Mouse (Mus musculus) right cerebral cortex, postnatal 10 days (tissue): Measurements from ENCODE around the gene Scaf1.

ENCODE experiments used
- DNase-seq, 2 experiments: peaks; one replicate each; pipeline ENCODE4 v3.0.0; 2021; ENCODE audit warnings: low spot score in 2 of 2

The Scaf1 gene

GRCm38 (mm10) chr7:44985595-44986191 is 30.5 kb downstream of the Scaf1 start:
- peak; percentile 83 for DNase-seq

- DNase-seq: no peak
Observed at GRCm38 (mm10) chr7:44984833-44985164, 31.4 kb downstream of the Scaf1 start.

GRCm38 (mm10) chr7:44983944-44984832 is 32.0 kb downstream of the Scaf1 start:
- no peak for DNase-seq

- peak; percentile 80 to 87 for DNase-seq
Observed at GRCm38 (mm10) chr7:44983085-44983484, 33.1 kb downstream of the Scaf1 start.

GRCm38 (mm10) chr7:44981539-44981938 is 34.6 kb downstream of the Scaf1 start:
- DNase-seq: no peak

GRCm38 (mm10) chr7:44978300-44978699 is 37.9 kb downstream of the Scaf1 start:
- no peak for DNase-seq

- no peak for DNase-seq
Observed at GRCm38 (mm10) chr7:44975117-44975419, 41.1 kb downstream of the Scaf1 start.

- DNase-seq: peak; percentile 94 to 96
Observed at GRCm38 (mm10) chr7:44974383-44975116, 41.6 kb downstream of the Scaf1 start, which contains the start of gene Cpt1c. Gene Cpt1c (minus strand): TSS chr7:44974851.

GRCm38 (mm10) chr7:44973415-44974130 is 42.6 kb downstream of the Scaf1 start:
- DNase-seq: no peak

- DNase-seq: no peak
Observed at GRCm38 (mm10) chr7:44971142-44971541, 45.0 kb downstream of the Scaf1 start.

- peak; percentile 92 to 95 for DNase-seq
Observed at GRCm38 (mm10) chr7:44970231-44970691, 45.9 kb downstream of the Scaf1 start.

- no peak for DNase-seq
Observed at GRCm38 (mm10) chr7:44966638-44967037, 49.5 kb downstream of the Scaf1 start.

GRCm38 (mm10) chr7:44965975-44966374 is 50.2 kb downstream of the Scaf1 start:
- DNase-seq: no peak

GRCm38 (mm10) chr7:44964990-44965389 is 51.2 kb downstream of the Scaf1 start:
- DNase-seq: peak in 1 of 2 experiments; percentile 19

GRCm38 (mm10) chr7:44962831-44963230 is 53.3 kb downstream of the Scaf1 start:
- DNase-seq: no peak

GRCm38 (mm10) chr7:44962337-44962736 is 53.8 kb downstream of the Scaf1 start:
- DNase-seq: no peak

GRCm38 (mm10) chr7:44960512-44960910 is 55.7 kb downstream of the Scaf1 start:
- DNase-seq: peak; percentile 24 to 32

GRCm38 (mm10) chr7:44959874-44960511 is 56.2 kb downstream of the Scaf1 start:
- peak; percentile 25 for DNase-seq

- DNase-seq: peak; percentile 24 to 26
Observed at GRCm38 (mm10) chr7:44959281-44959680, 56.9 kb downstream of the Scaf1 start.

- peak; percentile 55 to 65 for DNase-seq
Observed at GRCm38 (mm10) chr7:44958208-44958607, 58.0 kb downstream of the Scaf1 start.

- peak; percentile 28 to 29 for DNase-seq
Observed at GRCm38 (mm10) chr7:44957183-44957835, 58.9 kb downstream of the Scaf1 start.
